Mouse (Mus musculus) gastrocnemius, postnatal 10 days (tissue): ENCODE measurements around the gene Krt42. TPM values are rescaled to one million over a fixed set of nuclear protein-coding genes. Genes with fewer than 3 reads are reported as not detected.
"Not testable (repeated sequence)": the region's sequence is repeated elsewhere in the genome, so short reads cannot be mapped to it uniquely, and the experiment has no call there.

ENCODE experiments used
- DNase-seq: peaks from one replicate; pipeline ENCODE4 v3.0.0; 2021; ENCODE audit warnings: mixed read lengths
- total RNA-seq, 2 experiments: library from RNA; stranded (reverse); gene quantifications; 2 replicates each; pipeline ENCODE4 v1.2.3; 2021

The Krt42 gene
- total RNA-seq, 2 experiments from 2014 or later, result not detected

DNA sequence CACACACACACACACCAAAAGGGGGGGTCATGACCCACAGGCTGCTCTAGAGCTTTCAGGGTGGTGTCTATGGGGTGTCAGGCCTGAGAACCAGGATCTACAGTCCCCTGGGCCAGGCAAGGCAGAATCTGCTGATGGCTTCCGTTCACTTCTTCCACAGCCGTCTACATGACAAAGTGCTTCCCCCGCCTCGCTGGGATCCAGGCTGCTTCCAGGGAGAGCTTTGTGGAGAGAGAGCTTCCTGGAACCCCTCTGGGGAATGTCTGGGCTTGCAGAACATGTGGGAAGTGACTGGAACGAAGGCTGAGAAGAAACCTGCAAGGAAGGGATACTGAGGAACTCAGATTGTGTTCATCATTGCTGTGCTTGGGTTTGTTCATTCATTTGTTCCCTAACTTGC lies 9.1 kb upstream of the Krt42 start:
- DNase-seq, result no peak

DNA sequence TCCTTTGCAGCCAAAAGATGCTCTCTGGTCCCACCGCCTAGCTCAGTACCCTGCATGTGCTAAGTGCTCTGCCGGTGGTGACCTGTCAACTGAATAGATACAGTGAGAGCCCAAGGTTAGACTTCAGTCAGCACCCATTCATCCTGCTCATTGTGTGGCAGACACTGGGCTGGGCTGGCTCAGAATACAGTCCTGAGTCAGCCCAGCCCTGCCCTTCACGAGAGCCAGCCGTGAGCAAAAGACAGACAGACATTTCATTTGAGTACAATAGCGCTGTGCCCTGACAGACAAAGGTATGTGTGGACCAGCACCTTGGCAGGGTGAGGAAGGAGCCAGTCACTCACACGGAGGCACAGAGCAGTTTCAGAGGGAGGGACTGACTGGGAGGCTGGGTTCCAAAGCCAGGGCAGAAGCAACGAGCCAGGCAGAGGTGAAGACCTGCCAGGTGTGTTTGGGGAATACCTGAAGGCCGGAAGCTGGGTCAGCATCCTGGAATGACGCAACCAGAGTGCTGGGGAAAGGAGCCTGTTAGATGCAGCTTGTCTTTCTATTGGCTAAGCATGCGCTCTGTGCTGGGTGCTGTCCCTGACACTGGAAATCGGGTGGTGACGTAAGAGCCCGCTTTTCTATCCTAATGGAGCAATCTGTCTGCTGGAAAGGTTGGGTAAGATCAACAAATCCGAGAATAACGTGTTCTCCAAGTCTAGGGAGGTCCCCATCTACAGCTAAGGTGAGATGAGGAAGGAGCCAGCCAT lies 8.2 kb upstream of the Krt42 start:
- no peak for DNase-seq

DNA sequence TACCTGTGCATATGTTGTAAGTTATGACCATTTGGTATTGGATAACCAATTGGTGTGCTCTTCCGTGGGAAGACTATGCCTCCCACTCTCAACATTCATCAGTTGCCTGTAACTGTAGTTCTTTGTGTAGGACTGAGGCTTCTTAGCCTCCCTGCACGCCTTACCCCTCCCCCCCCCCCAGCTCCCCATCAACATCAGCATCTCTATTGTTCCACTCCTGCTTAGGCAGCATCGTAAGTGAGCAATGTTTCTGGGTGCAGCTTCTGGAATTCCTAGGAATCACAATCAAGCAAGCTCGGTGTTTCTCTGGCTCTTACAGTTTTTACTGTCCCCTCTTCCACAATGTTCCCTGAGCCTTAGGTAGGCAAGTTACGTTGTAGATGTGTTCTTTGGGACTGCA lies 5.8 kb upstream of the Krt42 start:
- DNase-seq, result no peak

- no peak for DNase-seq
Observed at GRCm38 (mm10) chr11:100274719-100275118, 5.0 kb upstream of the Krt42 start.

GRCm38 (mm10) chr11:100271878-100272277 lies 2.2 kb upstream of the Krt42 start:
- DNase-seq, result no peak

DNA sequence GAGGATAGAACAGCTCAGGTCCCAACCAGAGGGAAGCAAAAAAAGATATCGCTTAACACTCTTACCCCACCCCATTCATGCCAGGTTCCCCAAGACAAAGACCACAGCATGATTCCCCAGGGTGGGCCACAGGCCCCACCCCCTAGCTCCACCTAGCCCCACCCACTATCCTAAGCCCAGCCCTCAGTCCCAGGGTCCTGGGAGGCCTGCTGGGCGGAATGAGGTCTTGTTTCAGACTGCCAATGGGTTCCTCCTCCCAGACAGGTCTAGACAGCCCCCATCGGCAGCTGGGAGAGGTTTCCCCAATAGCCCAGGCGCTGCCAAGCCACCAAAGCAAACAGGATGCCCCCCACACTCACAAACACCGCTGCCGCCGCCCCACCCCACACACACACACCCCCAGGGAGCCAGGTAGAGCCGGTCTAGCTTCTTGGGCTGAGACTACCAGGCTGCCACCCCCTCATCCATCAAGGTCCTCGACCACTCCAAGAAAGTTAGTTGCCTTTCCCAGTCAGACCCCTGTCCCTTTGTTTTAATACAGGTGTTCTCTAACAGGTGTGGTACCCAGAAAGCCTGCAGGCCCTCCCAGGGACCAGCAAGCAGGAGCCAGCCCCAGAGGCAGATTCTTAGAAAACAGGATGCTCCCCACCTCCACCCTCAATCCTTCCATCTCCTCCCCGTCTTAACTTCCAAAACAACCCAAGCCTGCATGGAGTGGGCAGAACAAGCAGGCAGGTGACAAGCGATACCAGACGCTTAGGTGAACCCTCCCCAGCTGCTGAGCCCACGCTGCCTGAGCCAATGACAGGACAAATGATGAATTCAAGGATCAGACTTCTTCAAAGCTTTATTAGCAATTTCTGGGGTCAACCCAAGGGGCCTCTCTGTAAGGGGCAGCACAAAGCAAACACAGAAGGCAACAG lies 7.4 kb downstream of the Krt42 start:
- no peak for DNase-seq

DNA sequence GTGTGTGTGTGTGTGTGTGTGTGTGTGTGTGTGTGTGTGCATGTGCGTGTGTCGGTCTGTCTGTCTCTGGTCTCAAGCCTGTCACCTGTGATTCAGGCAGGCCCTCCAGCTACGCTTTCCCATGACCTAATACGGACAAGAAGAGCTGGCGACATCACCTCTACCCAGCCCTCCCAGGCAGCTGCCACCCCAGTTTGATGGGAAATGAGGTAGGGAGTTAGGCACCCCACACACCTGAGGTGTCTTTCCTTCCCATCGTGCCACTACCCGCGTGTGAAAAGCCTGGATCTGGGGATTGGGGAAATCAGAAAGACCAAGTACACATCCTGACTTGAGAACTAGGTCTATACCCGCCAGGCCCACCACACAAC lies 8.5 kb downstream of the Krt42 start:
- DNase-seq, result no peak

- no peak for DNase-seq
Observed at GRCm38 (mm10) chr11:100260514-100261234, 9.0 kb downstream of the Krt42 start, which contains the start of gene Krt17. TSS of gene Krt17 (minus strand) at chr11:100261029.

DNA sequence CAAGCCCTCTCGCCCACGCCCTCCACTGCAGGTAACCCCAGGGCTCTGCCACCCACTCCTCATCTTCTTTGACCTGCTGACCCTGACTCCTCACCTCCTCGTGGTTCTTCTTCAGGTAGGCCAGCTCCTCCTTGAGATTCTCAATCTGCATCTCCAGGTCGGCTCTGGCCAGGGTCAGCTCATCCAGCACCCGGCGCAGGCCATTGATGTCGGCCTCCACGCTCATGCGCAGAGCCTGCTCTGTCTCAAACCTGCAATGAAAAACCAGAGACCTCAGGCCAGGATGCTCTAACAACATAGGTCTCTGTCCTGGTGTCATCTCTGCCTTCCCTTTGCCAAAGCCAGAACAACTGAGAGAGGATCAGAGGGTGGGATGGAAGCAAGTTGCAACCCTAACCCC lies 10.6 kb downstream of the Krt42 start:
- no peak for DNase-seq

GRCm38 (mm10) chr11:100257967-100258366 lies 11.7 kb downstream of the Krt42 start:
- DNase-seq, result no peak

DNA sequence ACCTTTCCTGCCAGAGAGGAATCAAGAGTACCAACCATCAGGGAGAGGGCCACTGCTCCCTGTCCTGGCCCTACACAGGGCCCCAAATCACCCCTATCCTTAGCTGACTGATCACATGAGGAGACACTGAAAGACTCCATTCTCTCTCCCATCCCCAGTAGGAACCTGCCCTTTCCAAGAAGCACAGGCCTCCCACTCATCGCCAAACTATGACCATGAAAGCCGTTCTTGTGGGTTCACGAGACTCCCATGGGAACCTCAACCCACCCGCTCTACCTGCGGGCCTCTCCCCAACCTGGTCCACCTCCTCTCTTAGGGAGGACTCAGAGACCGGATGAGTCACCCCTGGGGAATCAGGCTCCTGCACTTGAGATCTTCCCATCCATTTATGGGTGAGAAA lies 14.2 kb downstream of the Krt42 start:
- DNase-seq, result no peak

DNA sequence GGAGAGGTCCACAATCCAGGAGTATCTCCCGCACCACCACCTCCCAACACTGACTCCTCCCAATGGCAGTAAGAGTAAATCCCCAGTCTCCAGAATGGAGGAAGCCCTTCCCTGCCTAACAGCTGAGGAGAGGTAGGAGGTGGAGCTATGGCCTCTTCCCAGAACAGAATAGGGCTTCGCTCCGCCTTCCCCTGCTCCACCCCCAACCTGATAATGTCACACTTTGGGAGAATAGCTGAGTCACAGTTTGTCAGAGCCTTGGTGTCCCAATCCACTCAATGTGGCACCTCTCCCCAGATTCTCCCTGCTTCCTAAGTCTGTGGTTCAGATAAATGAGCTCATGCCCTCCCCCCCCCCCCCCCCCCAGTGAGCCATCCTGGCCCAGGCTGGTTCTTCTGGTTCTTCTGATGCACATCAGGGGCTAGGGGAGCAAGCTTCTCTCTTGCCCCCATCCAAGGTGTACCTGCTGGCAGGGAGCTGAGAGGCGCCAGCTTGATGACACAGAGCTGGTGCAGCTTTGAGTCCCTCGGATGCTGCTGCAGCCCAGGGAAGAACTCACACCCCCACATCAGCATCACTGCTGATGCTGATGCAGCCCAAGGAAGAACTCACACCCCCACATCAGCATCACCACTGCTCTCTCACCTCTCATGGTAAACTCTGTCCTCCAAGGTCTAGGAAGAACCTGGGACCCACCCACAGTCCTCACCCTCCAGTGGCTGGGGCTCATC lies 15.1 kb downstream of the Krt42 start:
- DNase-seq, result no peak

- no peak for DNase-seq
Observed at GRCm38 (mm10) chr11:100248852-100249465, 20.7 kb downstream of the Krt42 start, which contains the start of gene Krt16. TSS of gene Krt16 (minus strand) at chr11:100248902.

DNA sequence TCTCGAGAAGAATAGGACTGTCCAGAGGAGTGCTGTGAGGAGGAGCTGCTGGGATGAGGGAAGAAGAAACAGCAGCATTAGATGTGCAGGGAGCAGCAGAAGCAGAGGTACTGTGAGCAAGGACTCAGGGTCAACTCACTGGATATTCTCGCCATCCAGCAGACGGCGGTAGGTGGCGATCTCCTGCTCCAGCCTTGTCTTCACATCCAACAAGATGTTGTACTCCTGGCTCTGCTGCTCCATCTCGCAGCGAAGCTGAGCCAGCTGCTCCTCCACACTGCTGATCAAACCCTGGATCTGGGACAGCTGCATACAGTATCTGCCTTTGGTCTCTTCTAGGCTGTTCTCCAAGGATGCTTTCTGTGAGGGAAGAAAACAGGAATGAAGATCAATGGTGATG lies 23.2 kb downstream of the Krt42 start:
- not testable (repeated sequence) for DNase-seq

DNA sequence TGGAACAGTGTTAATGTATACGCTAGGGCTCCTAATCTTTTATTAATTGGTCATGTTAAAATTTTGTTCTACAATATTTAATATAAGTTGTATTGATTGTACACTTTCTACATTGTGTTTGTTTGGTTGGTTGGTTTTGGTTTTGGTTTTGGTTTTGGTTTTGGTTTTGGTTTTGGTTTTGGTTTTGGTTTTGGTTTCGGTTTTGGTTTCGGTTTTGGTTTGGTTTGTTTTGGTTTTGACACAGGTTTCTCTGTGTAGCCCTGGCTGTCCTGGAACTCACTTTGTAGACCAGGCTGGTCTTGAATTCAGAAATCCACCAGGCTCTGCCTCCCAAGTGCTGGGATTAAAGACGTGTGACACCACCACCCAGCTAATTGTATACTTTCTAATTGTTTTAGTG lies 29.4 kb downstream of the Krt42 start:
- DNase-seq, result not testable (repeated sequence)

DNA sequence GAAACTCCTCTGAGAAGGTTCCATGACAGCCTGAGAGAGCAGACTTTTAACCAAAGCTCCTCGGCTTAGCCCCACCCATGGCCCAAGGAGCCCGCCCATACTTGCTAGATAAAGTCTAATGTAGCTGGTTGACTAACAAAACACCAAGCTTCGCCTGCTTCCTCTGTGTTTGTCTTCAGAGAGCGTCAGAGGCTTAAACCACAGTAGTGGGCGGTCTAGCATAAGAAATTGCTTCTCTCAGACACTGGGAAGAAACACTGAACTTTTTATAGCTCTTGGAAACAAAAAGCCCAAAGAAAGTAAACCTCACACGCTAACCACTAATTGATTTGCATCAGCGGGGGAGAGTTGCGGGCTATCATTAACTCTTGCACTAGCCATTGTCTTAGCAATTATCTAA lies 47.9 kb downstream of the Krt42 start:
- DNase-seq, result no peak

DNA sequence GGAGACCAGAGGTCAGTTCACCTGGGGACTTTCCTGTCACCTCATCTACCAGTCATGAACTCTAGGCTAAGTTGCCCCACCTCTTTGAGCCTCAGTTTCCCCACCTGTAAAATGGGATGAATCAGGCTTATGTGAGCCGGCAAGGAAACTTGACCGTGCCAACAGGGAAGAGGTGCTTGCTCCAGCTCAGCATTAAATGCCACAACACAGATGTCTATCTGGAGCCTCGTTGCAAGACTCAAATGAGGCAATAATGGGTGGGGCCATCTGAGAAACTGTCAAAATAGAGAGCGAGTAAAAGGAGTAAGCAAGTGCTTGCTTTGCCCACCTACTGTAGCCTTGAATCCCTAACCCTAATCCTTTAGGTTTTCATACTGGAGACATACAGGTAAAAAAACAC lies 50.4 kb downstream of the Krt42 start:
- DNase-seq, result no peak
